Mouse (Mus musculus) midbrain, embryonic 15.5 days (tissue): ENCODE data around the gene Hnrnpul1. TPM values are rescaled to one million over a fixed set of nuclear protein-coding genes. Genes with fewer than 3 reads are reported as not detected.
A peak's percentile ranks its signal among the peaks of the same experiment; 100 is the strongest.

ENCODE experiments used
- ATAC-seq: fragments of 200-750 bp; cut with Nextera tagmentation; replicated peaks from 2 replicates; pipeline ENCODE4 v1.8.0; 2017; ENCODE audit warnings: moderate TSS enrichment
- H3K27ac ChIP-seq: fragments of 300-500 bp; sonication (generic); 2 replicates; pipeline ENCODE4 v1.5.1; 2015; ENCODE audit warnings: mild to moderate bottlenecking, inconsistent platforms
- H3K27me3 ChIP-seq: fragments of 300-500 bp; sonication (generic); replicated peaks from 2 replicates; pipeline ENCODE4 v1.6.1; 2015; ENCODE audit warnings: inconsistent platforms
- H3K36me3 ChIP-seq: fragments of 300-500 bp; sonication (generic); replicated peaks from 2 replicates; pipeline ENCODE4 v1.6.1; 2015; ENCODE audit warnings: inconsistent platforms
- H3K4me1 ChIP-seq: fragments of 300-500 bp; sonication (generic); 2 replicates; pipeline ENCODE4 v1.6.1; 2015; ENCODE audit warnings: inconsistent platforms
- H3K4me2 ChIP-seq: fragments of 300-500 bp; sonication (generic); 2 replicates; pipeline ENCODE4 v1.6.1; 2015; ENCODE audit warnings: inconsistent platforms, mild to moderate bottlenecking, moderate library complexity
- H3K4me3 ChIP-seq: fragments of 300-500 bp; sonication (generic); 2 replicates; pipeline ENCODE4 v1.5.1; 2015; ENCODE audit warnings: mild to moderate bottlenecking, inconsistent platforms
- H3K9ac ChIP-seq: fragments of 300-500 bp; sonication (generic); 2 replicates; pipeline ENCODE4 v1.6.1; 2015; ENCODE audit warnings: mild to moderate bottlenecking, inconsistent platforms
- H3K9me3 ChIP-seq: fragments of 300-500 bp; sonication (generic); 2 replicates; pipeline ENCODE4 v1.6.1; 2016; ENCODE audit warnings: inconsistent platforms
- WGBS: fragments of 180-500 bp; shearing (Covaris S2); methylation state at CpG from one replicate; pipeline ENCODE4 v1.1.7; 2015; ENCODE audit warnings: mixed read lengths; 5-methylcytosine and 5-hydroxymethylcytosine counted together
- polyA plus RNA-seq: library from polyadenylated mRNA; unstranded; fragments of >200 nt; fragmentation: Nextera tagmentation; extraction: Ambion mirVana; gene quantifications from 2 replicates; pipeline ENCODE4 v1.2.1, GENCODE M21; 2015

The Hnrnpul1 gene
- polyA plus RNA-seq, 1 experiment from 2014 or later = 44.4 TPM

GRCm38 (mm10) chr7:25683474-25684180 is 70.9 kb downstream of the Hnrnpul1 start:
- 77% methylated on average over 7 of the region's 7 CpGs for WGBS
- no peak for ATAC-seq
- Histone ChIP-seq H3K4me3 (no peak overlapping the region), H3K9me3 (no peaks in the 10 kb centered on the region), H3K4me2 (no peak overlapping the region), H3K27ac (no peak overlapping the region), H3K27me3 (peaks cover 32% of the 10 kb centered on the region), H3K4me1 (peaks cover 45% of the 10 kb centered on the region), H3K36me3 (no peaks in the 10 kb centered on the region), H3K9ac (no peak overlapping the region)

- peaks cover 12% of the 10 kb centered on the region for H3K27me3 ChIP-seq
- peak overlapping the region; percentile 70 for H3K4me3 ChIP-seq
- H3K27ac ChIP-seq = peak overlapping the region; percentile 98
- 0 out of 2 replicates have a peak, but pooled peaks have one; percentile 4 for ATAC-seq
- peak overlapping the region; percentile 67 for H3K9ac ChIP-seq
- peak overlapping the region; percentile 64 for H3K4me2 ChIP-seq
- no peaks in the 10 kb centered on the region for H3K9me3 ChIP-seq
- WGBS = 57% methylated on average over 15 of the region's 15 CpGs
- peaks cover 25% of the 10 kb centered on the region for H3K4me1 ChIP-seq
- no peaks in the 10 kb centered on the region for H3K36me3 ChIP-seq
Observed at GRCm38 (mm10) chr7:25681341-25682231, 73.0 kb downstream of the Hnrnpul1 start.

GRCm38 (mm10) chr7:25680514-25681258 is 73.9 kb downstream of the Hnrnpul1 start, which contains the start of gene B9d2:
Gene B9d2, plus strand, starts transcription at chr7:25680780.
- Histone ChIP-seq H3K4me2 (peak within 1 kb of the TSS; percentile 64), H3K27me3 (peaks cover 4% of the 10 kb centered on the region), H3K4me3 (peak within 1 kb of the TSS; percentile 70), H3K36me3 (no peaks in the 10 kb centered on the region), H3K9ac (peak within 1 kb of the TSS; percentile 67), H3K4me1 (peaks cover 23% of the 10 kb centered on the region), H3K27ac (peak within 1 kb of the TSS; percentile 98), H3K9me3 (no peaks in the 10 kb centered on the region)
- under 1% methylated on average over 46 of the region's 46 CpGs for WGBS
- ATAC-seq = peak; percentile 95

DNA sequence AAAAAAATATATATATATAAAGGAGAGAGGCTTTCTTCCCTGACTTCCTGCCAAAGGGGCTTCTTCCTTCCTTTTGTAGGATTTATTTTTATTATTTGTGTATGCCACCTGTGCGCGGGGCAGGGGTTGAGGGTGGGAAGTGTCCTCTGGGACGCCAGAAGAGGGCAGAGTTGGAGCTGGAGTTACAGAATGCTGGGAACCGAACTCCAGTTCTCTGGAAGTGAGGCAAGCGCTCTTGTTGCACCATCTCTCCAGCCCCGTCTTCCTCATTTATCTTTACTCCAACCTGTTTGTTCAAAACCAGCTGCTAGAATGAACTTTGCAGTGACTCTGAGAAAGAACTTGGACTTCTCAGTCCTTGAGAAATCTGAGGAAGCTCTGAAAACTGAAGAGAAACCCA is 74.6 kb downstream of the Hnrnpul1 start:
- peaks cover 5% of the 10 kb centered on the region; the same call in 1 of the 2 replicates for H3K27me3 ChIP-seq

GRCm38 (mm10) chr7:25677013-25677412 is 77.5 kb downstream of the Hnrnpul1 start:
- ATAC-seq = no peak
- H3K4me1 ChIP-seq = peaks cover 26% of the 10 kb centered on the region
- WGBS = 89% methylated on average over 7 of the region's 7 CpGs
- H3K36me3 ChIP-seq = no peaks in the 10 kb centered on the region
- H3K4me3 ChIP-seq = no peak overlapping the region
- no peaks in the 10 kb centered on the region for H3K9me3 ChIP-seq
- H3K27ac ChIP-seq = peak overlapping the region; percentile 66
- no peak overlapping the region for H3K4me2 ChIP-seq
- H3K27me3 ChIP-seq = peaks cover 23% of the 10 kb centered on the region
- no peak overlapping the region for H3K9ac ChIP-seq

More for the DNA sequence above, 74.6 kb downstream of the Hnrnpul1 start:
- Histone ChIP-seq H3K4me2 (peak overlapping the region; percentile 64), H3K9ac (peak overlapping the region; percentile 67; the same call in 1 of the 2 replicates), H3K36me3 (no peaks in the 10 kb centered on the region), H3K9me3 (no peaks in the 10 kb centered on the region), H3K4me1 (peaks cover 25% of the 10 kb centered on the region), H3K27ac (peak overlapping the region; percentile 98), H3K4me3 (peak overlapping the region; percentile 70)
- 18% methylated on average over 6 of the region's 6 CpGs for WGBS
- no peak for ATAC-seq

- Histone ChIP-seq H3K4me3 (no peak overlapping the region), H3K4me2 (no peak overlapping the region), H3K36me3 (no peaks in the 10 kb centered on the region), H3K27me3 (peaks cover 23% of the 10 kb centered on the region), H3K4me1 (peaks cover 18% of the 10 kb centered on the region), H3K27ac (peak overlapping the region; percentile 66), H3K9me3 (no peaks in the 10 kb centered on the region), H3K9ac (no peak overlapping the region)
- 51% methylated on average over 15 of the region's 15 CpGs for WGBS
- no peak for ATAC-seq
Observed at GRCm38 (mm10) chr7:25676085-25676781, 78.3 kb downstream of the Hnrnpul1 start.

DNA sequence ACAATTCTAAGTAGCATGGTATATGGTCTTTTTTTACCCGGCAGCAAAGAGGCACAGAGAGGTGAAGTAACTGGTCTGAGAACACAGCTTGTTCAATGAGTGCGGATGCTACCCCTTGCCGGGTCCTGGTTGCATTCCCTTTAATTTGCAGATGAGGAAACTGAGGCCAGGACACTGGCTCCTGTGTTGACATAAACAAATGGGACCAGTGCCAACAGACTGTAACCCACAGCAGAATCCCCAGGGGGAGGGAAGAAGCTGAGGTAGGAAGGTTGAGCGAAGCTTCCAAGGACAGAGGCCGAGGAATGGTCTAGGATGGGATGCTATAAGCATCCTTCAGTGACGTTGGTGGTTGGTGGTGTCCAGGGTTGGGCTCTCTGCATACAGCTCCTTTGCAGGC is 79.2 kb downstream of the Hnrnpul1 start:
- H3K9me3 ChIP-seq = no peaks in the 10 kb centered on the region
- no peak overlapping the region for H3K27ac ChIP-seq
- peak overlapping the region; percentile 74 for H3K4me2 ChIP-seq
- H3K36me3 ChIP-seq = no peaks in the 10 kb centered on the region
- ATAC-seq = no peak
- no peak overlapping the region for H3K9ac ChIP-seq
- WGBS = 41% methylated on average over 6 of the region's 6 CpGs
- peaks cover 23% of the 10 kb centered on the region for H3K27me3 ChIP-seq
- H3K4me3 ChIP-seq = peak overlapping the region; percentile 48
- H3K4me1 ChIP-seq = peaks cover 14% of the 10 kb centered on the region

- Histone ChIP-seq H3K36me3 (no peaks in the 10 kb centered on the region), H3K4me3 (peak within 1 kb of the TSS; percentile 48), H3K27me3 (peaks cover 23% of the 10 kb centered on the region), H3K4me2 (peak within 1 kb of the TSS; percentile 74), H3K9ac (peak within 1 kb of the TSS; percentile 66), H3K27ac (no peak within 1 kb of the TSS; the same call in 1 of the 2 replicates), H3K4me1 (peaks cover 9% of the 10 kb centered on the region; the same call in 1 of the 2 replicates), H3K9me3 (no peaks in the 10 kb centered on the region)
- peak; percentile 48 for ATAC-seq
- under 1% methylated on average over 29 of the region's 29 CpGs for WGBS
Observed at GRCm38 (mm10) chr7:25674719-25675300, 79.7 kb downstream of the Hnrnpul1 start, which contains the start of gene Tmem91. Gene Tmem91, minus strand, starts transcription at chr7:25675166.

DNA sequence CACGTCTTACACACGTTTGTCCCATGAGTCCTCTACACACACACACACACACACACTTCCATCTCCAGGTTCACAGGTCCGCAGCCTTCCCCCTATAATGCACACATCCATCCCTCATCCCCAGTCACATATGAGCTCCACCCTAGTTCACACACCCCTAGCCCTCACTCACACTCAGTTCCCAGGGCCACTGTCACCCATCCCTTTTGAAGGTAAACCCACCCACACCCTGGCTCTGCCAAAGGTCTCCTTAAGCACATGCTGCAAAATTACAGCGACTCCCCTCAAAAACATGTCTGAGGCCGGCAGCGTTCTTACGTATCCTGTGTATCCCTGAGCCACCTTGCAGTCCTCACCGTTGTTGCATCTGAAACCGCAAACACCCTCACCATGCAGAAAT is 80.3 kb downstream of the Hnrnpul1 start:
- ATAC-seq = peak; percentile 43

GRCm38 (mm10) chr7:25672442-25672841 is 82.1 kb downstream of the Hnrnpul1 start:
- Histone ChIP-seq H3K4me2 (no peak overlapping the region), H3K36me3 (peaks cover 7% of the 10 kb centered on the region; the same call in 1 of the 2 replicates), H3K4me1 (peaks cover 8% of the 10 kb centered on the region; the same call in 1 of the 2 replicates), H3K27me3 (peaks cover 23% of the 10 kb centered on the region), H3K9me3 (no peaks in the 10 kb centered on the region), H3K4me3 (no peak overlapping the region), H3K27ac (no peak overlapping the region), H3K9ac (no peak overlapping the region)
- ATAC-seq = no peak
- 53% methylated on average over 4 of the region's 4 CpGs for WGBS

More for the DNA sequence above, 80.3 kb downstream of the Hnrnpul1 start:
- Histone ChIP-seq H3K36me3 (no peaks in the 10 kb centered on the region), H3K27me3 (peaks cover 23% of the 10 kb centered on the region), H3K27ac (no peak overlapping the region; the same call in 1 of the 2 replicates), H3K9ac (peak overlapping the region; percentile 66), H3K4me2 (peak overlapping the region; percentile 74), H3K4me3 (peak overlapping the region; percentile 48), H3K4me1 (peaks cover 8% of the 10 kb centered on the region; the same call in 1 of the 2 replicates), H3K9me3 (no peaks in the 10 kb centered on the region)
- 29% methylated on average over 9 of the region's 9 CpGs for WGBS

DNA sequence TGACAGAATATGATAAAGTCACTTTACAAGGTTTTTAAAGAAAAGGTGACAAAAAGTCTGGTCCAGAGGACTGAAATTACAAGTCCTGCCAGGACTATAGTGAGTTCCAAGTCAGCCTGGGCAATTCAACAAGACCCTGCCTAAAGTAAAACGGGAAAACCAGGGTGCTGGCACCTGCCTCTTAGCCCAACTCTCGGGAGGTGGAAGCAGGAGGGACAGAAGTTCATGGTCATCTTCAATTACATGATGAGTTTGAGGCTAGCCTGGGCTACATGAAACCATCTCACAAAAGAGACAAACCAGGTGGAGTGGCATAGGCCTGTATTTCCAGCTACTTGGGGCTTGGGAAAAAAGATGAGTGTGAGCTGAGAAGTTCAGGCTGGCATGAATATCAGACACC is 82.9 kb downstream of the Hnrnpul1 start:
- peaks cover 8% of the 10 kb centered on the region; the same call in 1 of the 2 replicates for H3K4me1 ChIP-seq
- peaks cover 23% of the 10 kb centered on the region for H3K27me3 ChIP-seq
- H3K4me2 ChIP-seq = no peak overlapping the region
- no peaks in the 10 kb centered on the region for H3K9me3 ChIP-seq
- WGBS = 73% methylated on average over 2 of the region's 2 CpGs
- H3K36me3 ChIP-seq = peaks cover 7% of the 10 kb centered on the region; the same call in 1 of the 2 replicates
- no peak overlapping the region for H3K4me3 ChIP-seq
- no peak overlapping the region for H3K9ac ChIP-seq
- no peak overlapping the region for H3K27ac ChIP-seq
- ATAC-seq = no peak
